Mouse (Mus musculus) layer of hippocampus, adult 2 months (tissue): ENCODE results near the gene Gm14214. TPM values are rescaled to one million over a fixed set of nuclear protein-coding genes. Genes with fewer than 3 reads are reported as not detected.
A peak's percentile ranks its signal among the peaks of the same experiment; 100 is the strongest.

Experiments
- DNase-seq, 2 experiments: peaks; one replicate each; pipeline ENCODE4 v3.0.0; 2022; ENCODE audit warnings: low spot score in 2 of 2
- H3K27ac ChIP-seq: fragments of 200-600 bp; 2 replicates; pipeline ENCODE4 v1.8.1; 2022
- H3K4me3 ChIP-seq: fragments of 200-600 bp; 2 replicates; pipeline ENCODE4 v1.8.1; 2022; ENCODE audit warnings: mild to moderate bottlenecking
- CTCF ChIP-seq: fragments of 200-600 bp; conservative IDR thresholded peaks from 2 replicates; pipeline ENCODE4 v1.8.1; 2022; ENCODE audit warnings: antibody characterized with exemption, mild to moderate bottlenecking, moderate library complexity
- total RNA-seq, 2 experiments: library from RNA; stranded (reverse); gene quantifications; 2 replicates each; pipeline ENCODE4 v1.2.3; 2021

Gene Gm14214
- total RNA-seq, 2 experiments from 2014 or later: not detected

DNA sequence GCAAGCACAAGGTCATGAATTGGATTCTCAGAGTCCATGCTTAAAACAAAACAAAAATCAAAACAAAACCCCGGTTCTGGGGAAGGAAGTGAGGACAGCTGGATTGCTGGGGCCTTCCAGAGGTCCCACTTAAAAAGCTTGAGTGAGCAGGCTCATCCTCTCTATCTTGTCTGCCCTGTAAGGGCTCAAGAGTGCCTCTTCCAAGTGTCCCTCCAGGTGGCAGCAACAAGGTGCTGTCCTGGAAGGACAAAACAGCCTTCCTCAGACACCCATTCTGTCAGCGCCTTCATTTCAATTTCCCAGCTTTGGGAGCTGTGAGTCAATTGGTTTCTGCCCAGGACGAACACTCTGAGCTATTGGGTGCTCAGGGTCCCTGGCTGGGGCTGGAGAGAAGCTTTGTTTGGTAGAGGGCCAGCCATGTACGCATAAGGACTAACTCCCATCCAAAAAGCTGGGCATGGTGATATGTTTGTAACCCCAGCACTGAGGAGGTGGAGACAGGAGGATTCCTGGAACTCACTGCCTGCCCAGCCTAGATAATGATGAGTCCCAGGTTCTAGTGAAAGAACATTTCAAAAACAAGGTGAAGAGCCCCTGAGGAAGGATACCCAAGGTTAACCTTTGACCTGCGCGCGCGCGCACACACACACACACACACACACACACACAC lies 4.9 kb downstream of the Gm14214 start:
- TF ChIP-seq CTCF: peak; percentile 24; the same call in 1 of the 2 replicates
- Histone ChIP-seq H3K27ac (no peak overlapping the region), H3K4me3 (no peak overlapping the region)
- DNase-seq: no peak

DNA sequence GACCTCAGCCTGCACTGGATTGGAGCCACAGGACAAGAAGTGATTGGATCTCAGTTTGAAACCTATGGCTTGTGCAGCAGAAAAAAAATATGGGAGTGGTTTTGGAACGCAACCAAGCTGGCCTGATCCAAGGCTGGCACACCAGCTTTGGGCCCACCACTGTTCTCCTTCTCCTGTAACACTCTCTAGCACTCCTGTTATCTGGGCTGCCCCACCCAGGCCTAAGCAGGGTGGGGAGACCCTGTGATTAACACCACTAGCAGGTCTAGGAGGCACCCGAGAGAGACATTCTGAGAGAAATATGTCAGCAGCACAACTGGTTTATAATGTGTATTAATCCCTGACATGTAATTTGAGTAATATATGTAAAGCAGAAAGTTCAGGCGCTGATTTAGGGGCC lies 6.6 kb downstream of the Gm14214 start:
- TF ChIP-seq CTCF: no peak
- DNase-seq: no peak
- Histone ChIP-seq H3K4me3 (no peak overlapping the region), H3K27ac (no peak overlapping the region)

DNA sequence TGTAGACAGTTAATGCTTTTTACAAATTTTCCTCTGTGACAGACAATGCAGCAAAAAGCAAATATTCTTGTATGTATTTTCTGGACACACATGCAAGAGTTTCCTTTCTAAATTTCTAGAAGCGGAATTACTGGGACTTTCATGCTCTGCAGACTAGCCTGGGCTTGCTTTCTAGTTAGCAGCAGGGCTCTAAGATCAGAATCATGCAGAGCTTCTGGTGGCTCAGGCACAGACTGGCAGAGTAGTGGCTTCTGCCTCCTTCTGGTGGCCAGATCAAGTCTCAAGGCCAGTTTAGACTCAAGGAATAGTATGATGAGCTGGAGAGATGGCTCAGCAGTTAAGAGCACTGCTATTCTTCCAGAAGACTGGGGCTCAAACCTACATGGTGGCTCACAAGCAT lies 11.4 kb downstream of the Gm14214 start:
- H3K27ac ChIP-seq: no peak overlapping the region
- TF ChIP-seq CTCF: no peak
- no peak for DNase-seq
- no peak overlapping the region for H3K4me3 ChIP-seq

DNA sequence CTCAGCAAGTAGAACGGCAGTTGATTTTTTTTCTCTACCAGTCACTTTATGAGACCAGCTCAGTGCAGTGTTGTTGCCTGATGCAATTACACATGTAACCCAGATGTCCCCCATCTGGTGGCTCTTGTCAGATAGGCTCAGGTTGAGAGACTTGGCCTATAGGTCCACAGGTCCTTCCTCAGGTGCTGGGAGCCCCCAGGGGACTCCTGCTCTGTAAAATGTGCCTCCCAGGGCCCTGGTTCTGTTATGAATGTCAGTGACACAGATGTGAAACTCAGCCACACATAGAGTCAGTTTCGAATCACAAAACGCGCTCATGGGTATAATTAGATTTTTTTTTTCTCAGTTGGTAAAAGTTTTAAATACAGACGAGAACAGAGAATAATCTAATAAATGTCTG lies 12.1 kb downstream of the Gm14214 start:
- no peak for DNase-seq
- no peak for TF ChIP-seq CTCF
- Histone ChIP-seq H3K27ac (no peak overlapping the region), H3K4me3 (no peak overlapping the region)

DNA sequence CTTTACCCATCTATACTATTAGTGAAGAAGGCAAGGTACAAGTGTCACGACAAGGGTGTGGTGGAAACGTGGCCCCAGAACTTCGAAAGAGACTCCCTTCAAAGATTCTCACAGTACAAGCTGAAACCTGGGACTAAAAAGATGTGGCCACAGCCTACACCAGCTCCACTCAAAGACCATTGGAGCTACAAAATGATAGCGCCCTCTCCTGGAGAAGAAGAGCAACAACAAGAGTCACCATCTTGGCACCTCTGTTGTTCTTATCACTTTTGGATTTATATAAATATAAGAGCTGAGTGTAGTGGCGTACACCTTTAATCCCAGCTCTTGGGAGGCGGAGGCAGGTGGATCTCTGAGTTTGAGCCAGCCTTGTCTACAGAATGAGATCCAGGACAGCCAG lies 14.0 kb downstream of the Gm14214 start:
- no peak for DNase-seq
- Histone ChIP-seq H3K27ac (no peak overlapping the region), H3K4me3 (no peak overlapping the region)
- TF ChIP-seq CTCF: peak; percentile 63

DNA sequence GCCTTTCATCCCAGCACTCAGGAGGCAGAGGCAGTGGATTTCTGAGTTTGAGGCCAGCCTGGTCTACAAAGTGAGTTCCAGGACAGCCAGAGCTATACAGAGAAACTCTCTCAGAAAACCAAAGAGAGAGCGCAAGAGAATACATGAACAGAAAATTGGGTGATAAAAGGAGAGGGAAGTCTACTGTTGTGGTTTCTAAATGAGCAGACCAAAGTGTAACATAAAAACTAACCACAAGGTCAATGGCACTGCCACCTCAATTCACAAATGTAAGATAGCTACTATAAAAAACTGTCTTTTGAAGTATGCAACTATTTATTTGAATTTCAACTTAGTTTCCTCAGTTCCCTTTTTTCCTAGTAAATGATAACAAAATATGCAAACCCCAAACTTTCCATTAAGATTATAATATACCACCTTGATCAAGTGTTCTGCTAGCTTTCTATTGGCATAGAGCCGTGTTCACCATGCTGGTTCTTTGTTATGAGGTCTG lies 15.7 kb downstream of the Gm14214 start:
- no peak for TF ChIP-seq CTCF
- Histone ChIP-seq H3K4me3 (no peak overlapping the region), H3K27ac (no peak overlapping the region)
- no peak for DNase-seq

DNA sequence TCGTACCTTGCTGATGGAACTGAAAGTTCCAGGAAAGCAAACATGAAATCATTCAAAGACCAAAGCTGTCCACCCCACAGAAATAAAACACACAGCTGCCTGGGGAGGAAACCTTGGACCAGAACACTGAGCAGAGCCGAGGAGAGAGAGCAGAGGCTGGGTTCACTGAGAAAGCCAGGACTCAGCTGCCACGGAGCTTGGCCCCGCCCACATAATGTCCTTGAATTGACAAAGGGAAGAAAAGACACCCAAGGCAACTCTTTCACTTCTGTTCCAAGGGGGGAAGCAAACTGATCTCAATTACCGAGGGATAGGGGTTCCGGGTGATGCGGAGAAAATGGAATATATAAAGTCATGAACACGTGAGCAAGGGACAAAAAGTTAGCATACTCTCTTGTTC lies 17.9 kb downstream of the Gm14214 start:
- no peak for TF ChIP-seq CTCF
- Histone ChIP-seq H3K4me3 (no peak overlapping the region), H3K27ac (no peak overlapping the region)
- DNase-seq: no peak

DNA sequence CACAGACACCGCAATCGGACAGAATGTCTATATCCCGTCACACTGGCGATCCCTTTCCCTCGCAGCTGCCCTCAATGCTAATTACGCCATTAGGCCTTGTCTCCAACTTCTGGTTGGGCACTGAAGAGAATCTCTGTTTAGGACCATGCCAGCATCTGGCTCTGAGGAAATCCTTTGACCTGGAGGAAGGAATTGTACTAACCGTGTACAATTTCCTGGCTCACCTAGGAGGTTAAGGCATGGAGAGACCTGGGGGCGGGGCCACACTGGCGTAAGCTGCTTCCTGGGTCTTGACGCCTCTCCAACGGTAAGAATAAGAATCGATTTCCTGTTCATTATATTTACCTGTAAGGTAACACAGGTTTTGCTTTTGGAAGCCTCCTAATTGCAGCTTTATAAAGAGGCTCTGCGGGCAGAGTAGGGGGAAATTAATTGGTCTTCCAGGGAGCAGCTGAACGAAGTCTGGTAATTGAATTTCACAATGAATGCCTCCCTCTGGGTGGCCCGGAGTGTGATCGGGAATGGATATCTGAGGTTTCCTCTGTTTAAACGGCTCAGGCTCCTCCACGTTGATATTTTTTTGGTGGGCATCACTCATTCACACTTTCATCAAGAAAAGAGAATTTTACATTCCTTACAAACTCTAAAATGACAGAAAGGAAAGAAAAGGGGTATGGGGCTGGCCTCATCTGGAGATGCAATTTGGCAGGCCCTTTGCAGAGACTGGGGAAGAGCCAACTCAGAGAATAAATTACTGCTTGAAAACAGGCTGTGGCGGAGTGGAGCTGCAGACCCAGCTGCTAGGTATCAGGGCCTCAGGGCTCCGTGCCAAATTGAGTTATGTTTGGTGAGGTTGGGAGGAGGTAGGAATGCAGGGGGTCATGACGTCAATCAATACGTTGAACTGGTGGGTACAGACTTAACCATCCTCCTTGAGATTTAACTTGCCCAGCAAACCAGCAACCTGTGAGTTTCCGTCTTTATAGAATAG lies 20.5 kb downstream of the Gm14214 start:
- Histone ChIP-seq H3K27ac (no peak overlapping the region), H3K4me3 (no peak overlapping the region)
- DNase-seq: peak in 1 of 2 experiments; percentile 11
- TF ChIP-seq CTCF: no peak

DNA sequence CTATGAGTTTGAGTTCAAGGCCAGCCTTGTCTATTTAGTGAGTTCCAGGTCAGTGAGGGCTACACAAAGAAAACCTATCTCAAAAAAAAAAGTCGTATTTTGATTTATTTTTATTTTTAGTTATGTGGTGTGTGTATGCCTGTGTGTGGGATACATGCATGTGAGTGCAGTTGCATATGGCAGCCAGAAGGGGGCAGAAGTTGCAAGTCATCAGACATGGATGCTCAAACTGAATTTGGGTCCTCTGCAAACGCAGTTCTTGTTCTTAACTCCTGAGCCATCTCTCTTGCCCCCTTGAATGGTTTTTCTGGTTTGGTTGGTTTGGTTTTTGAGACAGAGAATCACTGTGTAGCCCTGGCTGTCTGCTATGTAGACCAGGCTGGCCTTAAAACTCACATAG lies 21.4 kb downstream of the Gm14214 start:
- TF ChIP-seq CTCF: peak; percentile 57
- H3K27ac ChIP-seq: no peak overlapping the region

DNA sequence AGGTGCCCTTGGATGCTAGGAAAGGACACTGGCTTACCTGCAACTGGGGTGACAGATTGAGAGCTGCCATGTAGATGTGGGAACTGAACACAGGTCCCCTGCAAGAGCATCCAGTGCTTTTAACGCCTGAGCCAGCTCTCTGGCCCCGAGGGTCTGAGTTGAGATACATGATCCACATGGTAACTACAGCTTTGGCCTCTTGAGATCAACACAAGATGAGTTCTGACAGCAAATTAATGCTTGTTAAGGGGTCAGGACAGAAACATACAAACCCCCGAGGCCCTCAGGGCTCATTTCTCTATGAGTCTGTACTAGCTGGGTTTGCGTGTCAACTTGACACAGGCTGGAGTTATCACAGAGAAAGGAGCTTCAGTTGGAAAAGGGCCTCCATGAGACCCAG lies 25.9 kb downstream of the Gm14214 start:
- Histone ChIP-seq H3K27ac (no peak overlapping the region), H3K4me3 (no peak overlapping the region)
- no peak for TF ChIP-seq CTCF
- DNase-seq: no peak

More for the DNA sequence above, 21.4 kb downstream of the Gm14214 start:
- H3K4me3 ChIP-seq: no peak overlapping the region
- no peak for DNase-seq

DNA sequence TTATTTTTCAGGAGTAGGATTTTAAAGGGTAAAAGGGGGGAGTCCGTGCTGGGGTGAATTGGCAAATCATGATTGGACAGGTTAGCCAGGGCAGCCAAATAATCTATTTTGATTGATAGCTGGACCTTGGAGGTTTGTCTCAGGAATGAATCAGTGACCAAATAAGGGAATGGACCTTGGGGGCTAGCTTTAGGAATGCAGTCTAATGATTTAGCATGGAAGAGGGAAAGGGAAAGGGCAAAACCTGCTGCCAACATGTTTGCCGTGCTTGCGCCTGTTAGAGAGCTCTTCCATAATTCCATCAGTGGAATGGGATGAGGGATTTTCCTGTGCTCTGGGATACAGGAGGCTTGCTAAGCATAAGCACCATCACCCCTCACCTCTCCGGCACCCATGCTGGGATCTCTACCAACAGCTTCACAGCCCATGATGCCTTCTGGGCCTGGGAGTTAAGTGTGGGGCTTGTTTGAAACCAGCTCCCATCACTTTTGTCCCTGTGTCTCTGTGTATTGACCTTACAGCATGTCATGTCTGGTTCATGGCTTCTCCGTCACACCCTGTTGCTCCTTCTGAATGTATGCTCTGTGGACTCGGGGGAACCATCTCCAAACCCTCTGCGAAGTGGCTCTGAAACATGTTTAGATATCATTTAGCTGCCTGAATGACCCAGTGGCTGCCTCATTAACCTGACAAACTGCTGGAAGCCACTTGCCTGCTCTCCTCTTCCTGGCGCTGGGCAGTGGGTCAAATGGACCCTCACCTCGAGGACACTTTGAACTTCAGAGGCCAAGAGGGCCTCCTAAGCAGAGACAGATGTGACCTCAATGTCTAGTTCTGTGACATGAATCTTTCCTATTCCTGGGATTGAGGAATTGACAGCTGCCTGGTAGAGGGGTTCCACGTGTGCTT lies 26.7 kb downstream of the Gm14214 start:
- TF ChIP-seq CTCF: no peak

DNA sequence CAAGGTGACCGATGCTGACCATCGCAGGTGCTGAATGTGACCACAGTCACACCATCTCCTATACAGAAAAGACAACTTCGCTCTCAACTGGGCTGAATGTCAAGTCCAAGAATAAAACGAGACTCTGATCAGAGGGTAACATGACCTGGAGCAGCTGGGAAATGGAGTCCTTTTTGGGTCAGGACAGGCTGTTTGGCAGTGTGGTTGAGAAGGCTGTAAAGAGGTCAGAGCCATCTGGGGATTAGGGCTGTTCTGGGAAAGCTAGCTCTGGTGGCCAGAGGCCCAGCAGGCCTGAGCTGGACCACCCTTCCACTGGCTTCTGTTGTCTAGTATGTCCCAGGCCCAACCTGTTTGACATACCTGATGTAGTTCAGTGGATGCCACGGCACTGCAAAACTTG lies 31.2 kb downstream of the Gm14214 start:
- TF ChIP-seq CTCF: no peak
- no peak for DNase-seq
- H3K4me3 ChIP-seq: no peak overlapping the region

More for the DNA sequence above, 26.7 kb downstream of the Gm14214 start:
- H3K27ac ChIP-seq: no peak overlapping the region
- no peak for DNase-seq
- H3K4me3 ChIP-seq: no peak overlapping the region

DNA sequence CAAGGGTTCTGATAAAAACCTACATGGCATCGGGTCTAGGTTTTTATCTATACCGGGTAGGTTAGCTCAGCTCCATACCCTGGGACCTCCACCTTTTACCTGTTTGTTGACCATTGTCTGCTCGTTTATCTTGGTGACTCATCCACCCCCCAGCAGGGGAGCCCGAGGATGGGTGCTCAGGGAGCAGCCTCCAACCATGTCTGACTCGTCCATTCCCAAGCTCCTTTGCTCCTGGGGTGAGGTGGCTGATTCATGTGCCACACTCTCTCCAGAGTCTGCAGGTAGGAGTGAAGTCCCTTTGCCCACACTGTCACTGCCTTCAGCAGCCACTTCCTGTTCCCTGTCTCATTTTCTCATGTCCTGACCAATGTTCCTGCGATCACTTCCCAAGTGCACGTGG lies 33.8 kb downstream of the Gm14214 start:
- no peak overlapping the region for H3K27ac ChIP-seq
- no peak for TF ChIP-seq CTCF
- H3K4me3 ChIP-seq: no peak overlapping the region
- DNase-seq: no peak

More for the DNA sequence above, 31.2 kb downstream of the Gm14214 start:
- no peak overlapping the region for H3K27ac ChIP-seq
